Mouse (Mus musculus): Measurements from ENCODE around the gene Arl2bp. TPM values are rescaled to one million over a fixed set of nuclear protein-coding genes. Genes with fewer than 3 reads are reported as not detected.
A peak's percentile ranks its signal among the peaks of the same experiment; 100 is the strongest.

Arl2bp gene
- 71.1 and 105 TPM in 2 replicates for polyA plus RNA-seq (2014; fragmentation: Nextera tagmentation; extraction: Ambion mirVana)

- H3K27me3 ChIP-seq (ENCODE audit: control insufficient read depth, insufficient read depth, low read length) = no peaks in the 10 kb centered on the region
- peak within 1 kb of the TSS; percentile 60 for H3K4me2 ChIP-seq (ENCODE audit: low read depth, low read length)
- H3K9ac ChIP-seq (replicated peaks; ENCODE audit: low read depth, low read length) = peak within 1 kb of the TSS; percentile 98
- no peaks in the 10 kb centered on the region for H3K9me3 ChIP-seq (ENCODE audit: control insufficient read depth, low read length)
- H3K27ac ChIP-seq (ENCODE audit: low read depth, low read length) = peak within 1 kb of the TSS; percentile 94
- WGBS = under 1% methylated on average over 66 of the region's 74 CpGs
- H3K36me3 ChIP-seq (ENCODE audit: control insufficient read depth, insufficient read depth, low read length) = peaks cover 21% of the 10 kb centered on the region
- peaks cover 9% of the 10 kb centered on the region; the same call in 1 of the 2 replicates for H3K4me1 ChIP-seq (ENCODE audit: control insufficient read depth, insufficient read depth, low read length)
- peak; percentile 99 for ATAC-seq (ENCODE audit: low read depth)
- peak within 1 kb of the TSS; percentile 95 for H3K4me3 ChIP-seq (ENCODE audit: low read depth, low read length)
Measured at GRCm38 (mm10) chr8:94666456-94667308, at the start of gene Arl2bp. Gene Arl2bp, plus strand, starts transcription at chr8:94666600.

GRCm38 (mm10) chr8:94624885-94625284 lies 41.5 kb upstream of the Arl2bp start:
- no peak overlapping the region for H3K27ac ChIP-seq (ENCODE audit: low read depth, low read length)
- no peaks in the 10 kb centered on the region for H3K4me1 ChIP-seq (ENCODE audit: control insufficient read depth, insufficient read depth, low read length)
- H3K9me3 ChIP-seq (ENCODE audit: control insufficient read depth, low read length) = no peaks in the 10 kb centered on the region
- H3K4me3 ChIP-seq (ENCODE audit: low read depth, low read length) = no peak overlapping the region
- H3K36me3 ChIP-seq (ENCODE audit: control insufficient read depth, insufficient read depth, low read length) = peaks cover 11% of the 10 kb centered on the region
- ATAC-seq (ENCODE audit: low read depth) = no peak
- H3K27me3 ChIP-seq (ENCODE audit: control insufficient read depth, insufficient read depth, low read length) = no peaks in the 10 kb centered on the region
- no peak overlapping the region for H3K9ac ChIP-seq (replicated peaks; ENCODE audit: low read depth, low read length)
- H3K4me2 ChIP-seq (ENCODE audit: low read depth, low read length) = no peak overlapping the region
- WGBS = 83% methylated on average over 1 of the region's 1 CpGs

GRCm38 (mm10) chr8:94633564-94634194 lies 32.7 kb upstream of the Arl2bp start:
- Histone ChIP-seq H3K4me3 (ENCODE audit: low read depth, low read length) (no peak overlapping the region), H3K9ac (replicated peaks; ENCODE audit: low read depth, low read length) (no peak overlapping the region), H3K4me2 (ENCODE audit: low read depth, low read length) (no peak overlapping the region), H3K4me1 (ENCODE audit: control insufficient read depth, insufficient read depth, low read length) (no peaks in the 10 kb centered on the region), H3K27me3 (ENCODE audit: control insufficient read depth, insufficient read depth, low read length) (no peaks in the 10 kb centered on the region), H3K9me3 (ENCODE audit: control insufficient read depth, low read length) (no peaks in the 10 kb centered on the region), H3K27ac (ENCODE audit: low read depth, low read length) (no peak overlapping the region), H3K36me3 (ENCODE audit: control insufficient read depth, insufficient read depth, low read length) (peaks cover 45% of the 10 kb centered on the region)
- no peak for ATAC-seq (ENCODE audit: low read depth)
- 94% methylated on average over 2 of the region's 2 CpGs for WGBS

- Histone ChIP-seq H3K36me3 (ENCODE audit: control insufficient read depth, insufficient read depth, low read length) (peaks cover 49% of the 10 kb centered on the region), H3K27me3 (ENCODE audit: control insufficient read depth, insufficient read depth, low read length) (no peaks in the 10 kb centered on the region), H3K27ac (ENCODE audit: low read depth, low read length) (no peak overlapping the region), H3K4me3 (ENCODE audit: low read depth, low read length) (no peak overlapping the region), H3K9me3 (ENCODE audit: control insufficient read depth, low read length) (no peaks in the 10 kb centered on the region), H3K4me2 (ENCODE audit: low read depth, low read length) (no peak overlapping the region), H3K9ac (replicated peaks; ENCODE audit: low read depth, low read length) (no peak overlapping the region), H3K4me1 (ENCODE audit: control insufficient read depth, insufficient read depth, low read length) (no peaks in the 10 kb centered on the region)
- ATAC-seq (ENCODE audit: low read depth) = no peak
Measured at GRCm38 (mm10) chr8:94634211-94634610, 32.2 kb upstream of the Arl2bp start.

- ATAC-seq (ENCODE audit: low read depth) = no peak
- peaks cover 51% of the 10 kb centered on the region for H3K36me3 ChIP-seq (ENCODE audit: control insufficient read depth, insufficient read depth, low read length)
- no peak overlapping the region for H3K4me2 ChIP-seq (ENCODE audit: low read depth, low read length)
- 96% methylated on average over 2 of the region's 2 CpGs for WGBS
- no peak overlapping the region for H3K27ac ChIP-seq (ENCODE audit: low read depth, low read length)
- H3K4me3 ChIP-seq (ENCODE audit: low read depth, low read length) = no peak overlapping the region
- no peaks in the 10 kb centered on the region for H3K9me3 ChIP-seq (ENCODE audit: control insufficient read depth, low read length)
- H3K9ac ChIP-seq (replicated peaks; ENCODE audit: low read depth, low read length) = no peak overlapping the region
- H3K27me3 ChIP-seq (ENCODE audit: control insufficient read depth, insufficient read depth, low read length) = no peaks in the 10 kb centered on the region
- no peaks in the 10 kb centered on the region for H3K4me1 ChIP-seq (ENCODE audit: control insufficient read depth, insufficient read depth, low read length)
Measured at GRCm38 (mm10) chr8:94641183-94641582, 25.2 kb upstream of the Arl2bp start.

GRCm38 (mm10) chr8:94641938-94642337 lies 24.5 kb upstream of the Arl2bp start:
- Histone ChIP-seq H3K4me3 (ENCODE audit: low read depth, low read length) (no peak overlapping the region), H3K9ac (replicated peaks; ENCODE audit: low read depth, low read length) (no peak overlapping the region), H3K36me3 (ENCODE audit: control insufficient read depth, insufficient read depth, low read length) (peaks cover 55% of the 10 kb centered on the region), H3K27me3 (ENCODE audit: control insufficient read depth, insufficient read depth, low read length) (no peaks in the 10 kb centered on the region), H3K4me1 (ENCODE audit: control insufficient read depth, insufficient read depth, low read length) (no peaks in the 10 kb centered on the region), H3K9me3 (ENCODE audit: control insufficient read depth, low read length) (no peaks in the 10 kb centered on the region), H3K27ac (ENCODE audit: low read depth, low read length) (no peak overlapping the region), H3K4me2 (ENCODE audit: low read depth, low read length) (no peak overlapping the region)
- no peak for ATAC-seq (ENCODE audit: low read depth)
- WGBS = 92% methylated on average over 3 of the region's 3 CpGs

- Histone ChIP-seq H3K36me3 (ENCODE audit: control insufficient read depth, insufficient read depth, low read length) (peaks cover 51% of the 10 kb centered on the region), H3K4me1 (ENCODE audit: control insufficient read depth, insufficient read depth, low read length) (no peaks in the 10 kb centered on the region)
- WGBS = 42% methylated on average over 1 of the region's 1 CpGs
Measured at GRCm38 (mm10) chr8:94645202-94645601, 21.2 kb upstream of the Arl2bp start.

GRCm38 (mm10) chr8:94646165-94646564 lies 20.2 kb upstream of the Arl2bp start:
- H3K4me3 ChIP-seq (ENCODE audit: low read depth, low read length) = no peak overlapping the region
- ATAC-seq (ENCODE audit: low read depth) = no peak
- WGBS = 100% methylated on average over 3 of the region's 3 CpGs
- H3K9me3 ChIP-seq (ENCODE audit: control insufficient read depth, low read length) = no peaks in the 10 kb centered on the region
- peaks cover 42% of the 10 kb centered on the region for H3K36me3 ChIP-seq (ENCODE audit: control insufficient read depth, insufficient read depth, low read length)
- no peaks in the 10 kb centered on the region for H3K27me3 ChIP-seq (ENCODE audit: control insufficient read depth, insufficient read depth, low read length)
- H3K4me2 ChIP-seq (ENCODE audit: low read depth, low read length) = no peak overlapping the region
- no peak overlapping the region for H3K27ac ChIP-seq (ENCODE audit: low read depth, low read length)
- no peak overlapping the region for H3K9ac ChIP-seq (replicated peaks; ENCODE audit: low read depth, low read length)
- H3K4me1 ChIP-seq (ENCODE audit: control insufficient read depth, insufficient read depth, low read length) = no peaks in the 10 kb centered on the region

More at GRCm38 (mm10) chr8:94645202-94645601, 21.2 kb upstream of the Arl2bp start:
- no peaks in the 10 kb centered on the region for H3K9me3 ChIP-seq (ENCODE audit: control insufficient read depth, low read length)
- ATAC-seq (ENCODE audit: low read depth) = no peak
- no peak overlapping the region for H3K27ac ChIP-seq (ENCODE audit: low read depth, low read length)
- no peak overlapping the region for H3K4me3 ChIP-seq (ENCODE audit: low read depth, low read length)
- no peaks in the 10 kb centered on the region for H3K27me3 ChIP-seq (ENCODE audit: control insufficient read depth, insufficient read depth, low read length)
- no peak overlapping the region for H3K4me2 ChIP-seq (ENCODE audit: low read depth, low read length)
- no peak overlapping the region for H3K9ac ChIP-seq (replicated peaks; ENCODE audit: low read depth, low read length)

GRCm38 (mm10) chr8:94649496-94649895 lies 16.9 kb upstream of the Arl2bp start:
- Histone ChIP-seq H3K27ac (ENCODE audit: low read depth, low read length) (no peak overlapping the region), H3K4me2 (ENCODE audit: low read depth, low read length) (no peak overlapping the region), H3K9ac (replicated peaks; ENCODE audit: low read depth, low read length) (no peak overlapping the region), H3K9me3 (ENCODE audit: control insufficient read depth, low read length) (no peaks in the 10 kb centered on the region), H3K36me3 (ENCODE audit: control insufficient read depth, insufficient read depth, low read length) (peaks cover 46% of the 10 kb centered on the region), H3K4me3 (ENCODE audit: low read depth, low read length) (no peak overlapping the region), H3K27me3 (ENCODE audit: control insufficient read depth, insufficient read depth, low read length) (no peaks in the 10 kb centered on the region), H3K4me1 (ENCODE audit: control insufficient read depth, insufficient read depth, low read length) (no peaks in the 10 kb centered on the region)
- no peak for ATAC-seq (ENCODE audit: low read depth)
- 46% methylated on average over 3 of the region's 3 CpGs for WGBS

Data from neural tube, embryonic 14.5 days (tissue).